9 mouse cellular contexts compared by ENCODE assay signal in the genomic region with DNA sequence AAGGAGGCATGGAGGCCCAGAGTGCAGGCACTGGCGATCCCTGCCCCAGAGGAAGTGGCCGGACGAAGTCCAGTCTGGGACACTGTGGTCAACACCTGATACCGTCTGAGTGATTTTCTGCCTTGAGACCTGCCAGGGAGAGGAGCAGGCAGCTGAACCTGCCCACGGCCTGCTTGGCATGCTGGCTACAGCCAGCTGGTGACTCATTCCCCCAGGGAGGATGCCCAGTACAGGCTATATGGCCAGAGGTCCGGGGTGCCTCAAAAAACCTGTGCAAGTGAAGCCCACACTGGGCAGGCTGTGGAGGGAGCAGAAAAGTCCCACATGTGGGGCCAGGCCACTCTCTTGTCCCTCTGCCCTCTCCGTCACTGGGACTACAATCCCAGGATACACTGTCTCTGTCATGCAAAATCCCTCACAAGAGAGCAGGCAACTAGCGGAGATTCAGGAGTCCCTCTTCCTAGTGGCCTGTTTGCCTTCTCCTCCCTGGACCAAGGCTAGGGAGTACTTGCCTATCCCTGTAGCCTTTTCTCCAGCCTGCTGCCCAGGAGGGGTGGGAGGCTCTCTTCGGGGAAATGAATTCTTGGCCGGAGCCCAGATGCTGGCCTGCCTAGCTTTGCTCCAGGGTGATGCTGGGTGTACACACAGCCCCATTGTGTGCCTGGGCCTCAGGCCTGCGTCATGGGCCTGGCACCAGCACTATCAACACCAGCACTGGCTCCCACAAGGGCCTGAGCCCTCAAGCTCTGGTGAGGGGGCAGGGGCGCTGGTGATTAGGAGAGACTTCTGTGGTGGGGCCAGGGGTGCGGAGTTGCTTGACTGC. TPM values are rescaled to one million over a fixed set of nuclear protein-coding genes. Genes with fewer than 3 reads are reported as not detected.
DNase-seq lines count a peak whose midpoint lies in the region; ATAC-seq and TF ChIP-seq lines count a peak whose summit lies in the region.
"Had no signal": no experiment of that assay in that cellular context is flagged by ENCODE, and none has a peak within 500 bp of the region (broad histone marks: within the 10 kb centered on the region; RNA-seq: fewer than 3 reads in every experiment).

No protein-coding gene starts in this region.

- no peak overlapping the region for H3K4me2 ChIP-seq in hindbrain, postnatal 0 days (ENCODE audit: low read depth, low read length)
- no peak overlapping the region for H3K4me2 ChIP-seq in stomach, embryonic 15.5 days

- 47% methylated on average over 13 of the region's 13 CpGs for WGBS in hindbrain, postnatal 0 days
- WGBS in stomach, embryonic 15.5 days: 63% methylated on average over 13 of the region's 13 CpGs

- peaks cover 16% of the 10 kb centered on the region for H3K4me1 ChIP-seq in hindbrain, postnatal 0 days (ENCODE audit: insufficient read depth, low read length)
- H3K4me1 ChIP-seq in stomach, embryonic 15.5 days: peaks cover 20% of the 10 kb centered on the region

- intact Hi-C loops in gastrocnemius, adult 2 months (cut with DNase I): no loop called here

- H3K4me3 ChIP-seq in gastrocnemius, adult 2 months: peak overlapping the region; percentile 51
- no peak overlapping the region for H3K4me3 ChIP-seq in hindbrain, postnatal 0 days (ENCODE audit: low read length)
- H3K4me3 ChIP-seq in stomach, embryonic 15.5 days (replicated peaks): no peak overlapping the region

- peak overlapping the region; percentile 94 for H3K27ac ChIP-seq in gastrocnemius, adult 2 months
- H3K27ac ChIP-seq in hindbrain, postnatal 0 days: peak overlapping the region; percentile 70
- peak overlapping the region; percentile 63 for H3K27ac ChIP-seq in stomach, embryonic 15.5 days

- DNase-seq in Muller cell, postnatal 12 days (ENCODE audit: inconsistent ontology term): peak; percentile 96
- peak; percentile 57 for DNase-seq in cerebellum, adult 8-10 months
- peak; percentile 91 for DNase-seq in gastrocnemius, adult 2 months
- DNase-seq in hindbrain, postnatal 0 days (ENCODE audit: low spot score): peak; percentile 87
- peak; percentile 79 for DNase-seq in left cerebral cortex, adult 11 months (ENCODE audit: low spot score)
- DNase-seq in lung, postnatal 36 days: peak; percentile 80
- no peak for DNase-seq in thymus, postnatal 25 days

- no peak for TF ChIP-seq CTCF in gastrocnemius, adult 2 months (IDR thresholded peaks at IDR 0.05)
- no peak for TF ChIP-seq CTCF in hindbrain, postnatal 0 days (IDR thresholded peaks at IDR 0.05; ENCODE audit: low read depth)

- H3K36me3 ChIP-seq in hindbrain, postnatal 0 days (ENCODE audit: insufficient read depth, low read length): no peaks in the 10 kb centered on the region
- no peaks in the 10 kb centered on the region for H3K36me3 ChIP-seq in stomach, embryonic 15.5 days

- no peaks in the 10 kb centered on the region for H3K9me3 ChIP-seq in hindbrain, postnatal 0 days (ENCODE audit: low read length)
- H3K9me3 ChIP-seq in stomach, embryonic 15.5 days: no peaks in the 10 kb centered on the region

- H3K27me3 ChIP-seq in hindbrain, postnatal 0 days (ENCODE audit: insufficient read depth, low read length): no peaks in the 10 kb centered on the region
- no peaks in the 10 kb centered on the region for H3K27me3 ChIP-seq in stomach, embryonic 15.5 days (replicated peaks)

- H3K9ac ChIP-seq in hindbrain, postnatal 0 days (replicated peaks; ENCODE audit: low read length): 0 out of 2 replicates have a peak overlapping the region, but pooled peaks have one; percentile 13
- no peak overlapping the region for H3K9ac ChIP-seq in stomach, embryonic 15.5 days

- ATAC-seq in hindbrain, postnatal 0 days: peak; percentile 94
- ATAC-seq in stomach, embryonic 15.5 days (ENCODE audit: insufficient read depth, low FRiP score, low read depth): peak; percentile 72

RNA-seq across cellular contexts. Expression of a gene that starts 25.9 kb away (rescaled TPM):
- total RNA-seq in gastrocnemius, adult 2 months (2021): 10 to 100 TPM; 85.3 to 93.9 TPM
- total RNA-seq in hindbrain, postnatal 0 days (2014; rRNA removed): 10.0 and 13.2 TPM in 2 replicates
- polyA plus RNA-seq in hindbrain, postnatal 0 days (2015; fragmentation: Nextera tagmentation; extraction: Ambion mirVana): 6.6 TPM in 2 replicates
- 10.2 and 10.7 TPM in 2 replicates for polyA plus RNA-seq in stomach, embryonic 15.5 days (2015; fragmentation: Nextera tagmentation; extraction: Ambion mirVana)

RNA-seq across cellular contexts. Expression of a gene that starts 36.1 kb away (rescaled TPM):
- not detected for total RNA-seq in gastrocnemius, adult 2 months (2021)
- total RNA-seq in hindbrain, postnatal 0 days (2014; rRNA removed): 0.21 TPM in 1 of 2 replicates, not detected in the other
- polyA plus RNA-seq in hindbrain, postnatal 0 days (2015; fragmentation: Nextera tagmentation; extraction: Ambion mirVana): 0.14 and 0.42 TPM in 2 replicates
- 52.1 and 71.7 TPM in 2 replicates for polyA plus RNA-seq in stomach, embryonic 15.5 days (2015; fragmentation: Nextera tagmentation; extraction: Ambion mirVana)
- polyA plus RNA-seq: neural tube, embryonic 11.5 days had no signal
